Mouse (Mus musculus): Measurements from ENCODE around the gene Spata20.

The Spata20 gene

DNA sequence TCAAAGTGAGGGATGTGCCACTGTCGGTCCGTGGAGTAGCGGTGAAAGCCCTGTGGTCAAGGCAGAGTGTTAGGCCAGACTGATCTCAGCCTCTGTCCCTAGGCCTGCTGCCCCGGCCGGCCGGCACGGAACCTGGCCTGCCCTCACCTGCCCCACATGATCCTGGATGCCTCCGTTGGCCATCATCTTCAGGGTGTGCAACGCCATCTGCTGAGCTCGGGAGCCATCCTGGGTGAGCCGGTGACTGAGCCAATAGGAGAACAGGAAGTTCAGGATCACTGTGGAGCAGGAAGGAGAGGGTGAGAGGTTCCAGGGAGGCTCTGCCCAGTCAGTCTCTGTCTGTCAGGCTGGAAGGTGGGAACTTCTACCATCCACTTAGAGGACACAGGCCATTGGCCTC lies 2.5 kb downstream of the Spata20 start:
- in situ Hi-C loops (cut with MseI, MboI): loop anchor here in 1 of 2 experiments (5.0 kb wide), 1 partner anchor 146 kb away; no protein-coding TSS in a partner anchor

DNA sequence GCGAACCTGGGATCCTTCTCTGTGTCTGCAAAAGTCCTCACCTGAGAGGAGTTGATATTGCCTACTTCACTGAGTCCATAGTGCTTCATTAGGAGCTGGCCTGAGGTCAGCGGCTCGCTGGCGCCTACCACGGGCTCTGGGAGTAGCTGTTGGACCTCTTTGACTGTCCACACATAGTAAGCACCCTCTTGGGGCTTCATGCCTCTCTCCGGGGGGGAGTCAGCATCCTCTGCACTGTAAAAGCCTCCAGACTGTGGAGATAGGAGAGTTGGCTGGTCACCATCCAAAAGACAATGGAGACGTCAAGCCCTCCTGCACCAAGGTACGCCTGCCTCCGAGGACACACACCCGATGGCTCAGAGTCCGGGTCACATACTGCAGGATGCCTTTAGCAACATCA lies 3.2 kb downstream of the Spata20 start:
- in situ Hi-C loops (cut with MseI, MboI): loop anchor here in 1 of 2 experiments (5.0 kb wide), 1 partner anchor 145 kb away; no protein-coding TSS in a partner anchor

DNA sequence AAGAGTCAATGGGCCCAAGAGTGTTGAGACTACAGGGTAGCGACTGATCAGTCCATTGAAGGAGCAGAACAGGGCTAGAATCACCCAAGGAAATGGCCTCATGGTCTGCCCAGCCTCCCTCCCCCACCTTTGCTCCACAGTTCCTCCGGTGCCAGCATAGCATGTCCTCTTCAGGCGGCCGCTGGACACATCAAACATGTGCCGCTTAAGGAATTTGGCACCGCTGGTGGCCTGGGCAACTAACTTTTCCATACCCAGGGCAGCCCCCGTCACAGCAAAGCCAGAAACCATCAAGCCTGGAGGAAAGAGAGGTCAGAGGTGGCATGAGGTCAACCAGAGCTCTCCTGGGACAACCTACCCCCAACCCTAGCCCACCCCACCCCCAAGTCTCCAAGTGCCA lies 4.0 kb downstream of the Spata20 start:
- in situ Hi-C loops (cut with MseI, MboI): loop anchor here in 1 of 2 experiments (5.0 kb wide), 1 partner anchor 145 kb away; no protein-coding TSS in a partner anchor

DNA sequence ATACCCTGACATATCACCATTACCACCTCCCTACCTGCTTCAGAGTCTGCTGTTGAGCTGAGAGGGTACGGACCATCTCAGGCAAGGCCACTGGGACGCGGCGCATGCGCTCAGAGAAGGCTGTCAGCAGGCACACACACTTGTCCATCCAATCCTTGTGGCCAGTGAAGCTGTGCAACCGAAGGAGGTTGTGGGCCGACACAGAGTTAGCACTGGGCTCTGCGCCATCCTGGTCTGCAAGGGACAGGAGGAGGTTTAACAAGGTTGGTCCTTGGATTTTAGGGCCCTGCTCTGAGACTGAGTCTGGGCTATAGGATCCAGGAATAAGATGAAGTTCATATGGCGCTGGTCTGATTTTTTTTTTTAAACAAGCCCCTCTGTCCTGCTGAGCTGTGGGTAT lies 5.6 kb downstream of the Spata20 start:
- in situ Hi-C loops (cut with MseI, MboI): loop anchor here in 1 of 2 experiments (5.0 kb wide), 1 partner anchor 143 kb away; no protein-coding TSS in a partner anchor

DNA sequence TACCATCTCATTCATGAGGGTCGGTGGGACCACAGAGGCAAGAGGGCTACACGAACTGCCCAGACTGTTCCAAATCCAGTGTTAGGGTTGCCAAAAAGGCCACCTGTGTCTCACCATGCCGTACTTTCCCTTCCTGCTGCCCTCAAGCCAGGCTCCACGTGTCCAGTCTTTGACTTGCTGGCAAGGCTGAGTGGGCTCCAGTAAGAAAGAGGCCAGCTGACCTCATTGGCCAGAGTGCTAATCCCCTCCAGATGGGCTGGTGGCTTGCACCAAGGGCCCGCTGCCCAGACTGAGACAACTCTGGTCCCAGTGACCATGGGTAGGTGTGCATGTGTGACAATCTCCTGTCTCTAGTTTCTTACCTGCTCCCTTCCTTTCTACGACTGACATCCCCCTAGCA lies 8.3 kb downstream of the Spata20 start:
- in situ Hi-C loops (cut with MseI, MboI): no loop called here

DNA sequence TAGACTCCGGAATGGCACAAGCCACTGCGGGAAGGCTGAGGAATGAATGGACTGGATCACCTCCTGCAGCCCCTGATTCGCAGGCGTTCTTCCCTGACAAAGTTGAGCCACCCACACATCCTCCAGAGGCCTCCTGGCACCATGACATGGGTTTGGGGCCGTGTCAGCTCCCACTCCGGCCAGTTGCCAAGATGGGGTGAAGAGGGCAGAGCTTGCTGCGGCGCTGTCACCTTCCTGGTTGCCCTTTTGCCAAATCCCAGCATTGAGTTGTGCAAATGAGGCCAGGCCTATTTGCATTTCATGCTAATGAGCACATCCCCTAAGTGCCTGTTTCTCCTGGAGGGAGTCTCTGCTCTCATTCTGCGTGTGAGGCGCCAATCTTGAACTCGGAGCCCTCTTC lies 10.3 kb downstream of the Spata20 start:
- in situ Hi-C loops (cut with MseI, MboI): no loop called here

DNA sequence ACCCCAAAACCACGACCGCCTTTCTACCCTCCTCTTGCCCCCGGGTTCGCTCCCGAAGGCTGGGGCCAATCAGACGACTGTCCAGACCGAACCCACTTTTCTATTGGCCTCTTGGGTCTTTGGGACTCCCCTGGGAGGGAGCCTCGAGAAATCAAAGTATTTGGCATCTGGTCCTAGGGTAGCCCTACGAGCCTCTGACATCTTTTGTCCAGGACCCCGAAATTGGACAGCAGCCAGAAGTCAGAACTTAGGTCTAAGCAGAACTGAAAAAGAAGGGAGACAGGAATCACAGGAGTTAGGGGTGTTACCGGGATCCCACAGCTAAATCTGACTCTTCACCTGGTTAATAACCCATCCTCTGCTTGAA lies 11.5 kb downstream of the Spata20 start:
- in situ Hi-C loops (cut with MseI, MboI): no loop called here

DNA sequence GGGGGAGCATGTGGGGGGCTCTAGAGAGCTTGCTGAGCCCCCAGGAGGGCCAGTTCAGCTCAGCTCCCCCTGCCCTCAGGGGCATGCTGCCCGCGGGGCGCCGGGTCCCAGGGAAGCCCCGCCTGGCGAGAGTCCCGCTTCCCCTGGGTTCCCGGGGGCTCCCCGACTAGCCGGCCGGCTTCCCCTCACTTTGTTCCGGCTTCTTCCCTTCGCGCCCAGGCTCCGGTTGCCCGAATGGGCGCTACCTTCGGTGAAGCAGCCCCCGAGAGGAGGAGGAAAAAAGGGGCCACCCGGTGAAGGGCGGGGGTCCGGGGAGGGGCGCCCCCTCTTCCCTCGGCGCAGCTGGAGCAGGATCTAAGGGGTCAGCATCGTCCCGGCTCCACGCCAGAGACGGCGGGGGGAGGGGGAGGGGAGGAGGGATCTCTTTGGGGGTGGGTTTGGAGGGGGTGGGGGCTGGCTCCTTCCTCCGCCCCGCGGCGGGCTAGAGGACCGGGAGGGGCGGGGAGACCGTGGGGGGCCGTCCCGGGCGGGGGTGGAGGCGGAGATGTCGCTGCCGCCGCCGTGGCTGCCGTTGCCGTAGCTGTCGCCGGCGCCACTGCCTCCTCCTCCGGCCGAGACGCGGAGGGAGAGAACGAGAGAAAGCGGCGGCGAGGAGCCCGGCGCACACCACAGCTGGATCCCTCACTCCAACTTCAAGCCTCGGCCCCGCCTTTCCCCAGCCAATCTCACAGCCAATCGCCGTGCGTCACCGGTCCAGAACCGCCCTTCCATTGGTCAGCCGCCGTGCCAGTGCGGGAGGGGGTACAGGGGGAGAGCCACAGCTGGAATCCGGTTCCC lies 12.1 kb downstream of the Spata20 start, which contains the start of gene Cacna1g:
Gene Cacna1g, minus strand, starts transcription at position 492 of the 837 bp plus-strand sequence.
- in situ Hi-C loops (cut with MseI, MboI): no loop called here

DNA sequence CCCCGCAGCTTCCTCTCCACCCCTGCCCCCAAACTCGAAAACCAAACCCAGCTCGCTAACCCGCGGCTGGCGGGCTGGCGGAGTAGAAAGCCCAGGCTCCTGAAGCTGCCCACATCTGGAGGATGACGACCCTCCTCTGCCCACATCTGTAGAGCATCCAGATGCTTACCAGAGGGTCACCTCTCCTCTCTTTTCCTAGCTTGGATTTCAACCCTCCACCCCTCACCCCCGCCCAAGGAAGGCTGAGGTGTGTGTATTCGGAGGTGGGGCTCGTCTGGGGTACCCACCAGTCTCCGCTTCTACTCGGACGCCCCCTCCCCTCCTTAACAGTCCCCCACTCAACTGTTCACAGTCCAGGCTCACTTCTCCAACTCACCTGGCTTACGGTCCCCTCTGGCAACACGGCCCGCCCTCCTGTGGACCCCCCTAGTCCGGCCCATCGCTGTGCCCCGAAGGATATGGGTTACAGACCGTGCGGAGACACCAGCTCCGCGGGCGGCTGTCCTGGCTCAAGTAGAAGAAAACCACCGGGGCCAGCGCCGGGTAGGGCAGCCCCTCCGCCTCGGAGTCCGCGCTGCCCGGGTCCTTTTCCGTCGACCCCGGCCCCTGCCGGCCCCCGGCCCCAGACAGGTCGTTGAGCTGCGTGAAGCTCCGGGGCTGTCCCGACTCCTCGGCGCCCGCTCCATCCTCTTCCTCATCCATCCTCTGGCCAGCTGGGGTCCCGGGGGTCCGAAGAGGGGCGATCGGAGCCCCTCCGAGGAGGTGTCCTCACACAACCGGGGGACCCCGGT lies 12.9 kb downstream of the Spata20 start:
- in situ Hi-C loops (cut with MseI, MboI): no loop called here

DNA sequence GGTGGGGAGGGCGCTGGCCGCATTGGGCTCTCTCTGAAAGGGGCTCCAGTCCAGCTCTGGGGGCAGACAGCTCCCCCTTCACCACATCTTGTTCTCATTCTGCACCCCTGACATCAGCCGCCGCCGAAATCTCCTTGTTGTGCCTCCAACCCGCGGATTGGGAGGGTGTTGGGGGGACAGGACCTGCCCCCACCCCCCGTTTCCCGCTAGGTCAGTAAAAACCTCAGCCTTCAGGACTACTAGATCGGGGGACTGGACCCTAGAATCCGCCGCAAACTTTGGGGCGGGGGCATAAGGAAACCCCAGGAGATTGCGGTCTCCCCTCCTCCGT lies 13.4 kb downstream of the Spata20 start:
- in situ Hi-C loops (cut with MseI, MboI): no loop called here

DNA sequence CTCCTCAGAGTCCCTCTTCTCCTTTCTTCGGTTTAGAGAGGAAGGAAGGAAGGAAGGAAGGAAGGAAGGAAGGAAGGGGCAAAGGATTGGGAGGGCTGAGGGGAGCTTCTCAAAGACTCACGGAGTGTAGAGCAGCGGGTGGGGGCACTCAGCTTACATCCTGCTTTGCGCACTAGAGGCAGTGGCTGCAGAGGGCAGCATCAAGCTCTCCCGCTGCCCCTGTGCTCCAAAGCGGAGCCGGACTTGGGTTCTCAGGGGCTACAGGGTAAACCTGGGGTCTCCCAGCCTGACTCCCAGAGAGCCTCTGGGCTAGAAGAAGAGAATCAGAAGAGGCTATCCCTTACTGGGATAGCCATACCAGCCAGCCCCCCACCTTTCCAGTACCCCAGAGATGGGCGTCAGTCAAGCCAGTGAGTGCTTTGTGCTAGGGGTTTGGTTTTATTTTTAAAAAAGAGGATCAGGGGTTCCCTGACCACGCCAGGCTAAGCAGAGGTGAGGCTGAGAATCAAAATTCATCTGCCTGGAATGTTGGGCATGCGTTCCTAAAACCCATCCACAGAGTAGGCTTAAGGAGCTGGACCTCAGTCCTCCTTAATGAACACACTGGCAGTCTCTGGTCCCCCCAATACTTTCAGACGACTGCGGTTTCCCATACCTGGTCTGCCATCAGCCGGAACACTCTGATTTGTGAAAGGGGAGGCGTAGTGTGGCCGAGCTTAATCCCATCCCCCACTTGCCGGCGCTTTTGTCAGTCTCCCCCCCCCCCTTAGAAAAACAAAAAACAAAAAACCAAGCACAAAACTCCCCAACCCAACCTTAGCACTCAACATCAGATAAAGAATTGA lies 14.0 kb downstream of the Spata20 start:
- in situ Hi-C loops (cut with MseI, MboI): no loop called here

DNA sequence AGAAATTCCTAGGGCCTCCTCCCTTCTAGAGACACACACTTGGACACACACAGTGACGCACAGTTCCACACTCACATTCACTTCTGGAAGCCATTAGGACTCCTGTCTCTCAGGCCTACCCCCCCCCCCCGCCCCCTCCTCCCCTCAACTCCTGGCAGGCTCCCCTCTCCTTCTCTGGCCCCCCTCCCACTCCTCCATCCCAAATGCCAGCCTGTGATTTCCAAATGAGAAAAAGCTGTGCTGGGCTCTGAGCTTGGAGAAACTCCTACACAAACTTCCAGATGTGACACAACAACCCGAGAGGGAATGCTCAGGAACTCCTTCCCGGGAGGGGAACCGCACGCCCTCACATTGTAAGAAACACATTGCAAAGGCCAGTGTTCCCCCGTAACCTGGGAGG lies 15.6 kb downstream of the Spata20 start:
- in situ Hi-C loops (cut with MseI, MboI): no loop called here

DNA sequence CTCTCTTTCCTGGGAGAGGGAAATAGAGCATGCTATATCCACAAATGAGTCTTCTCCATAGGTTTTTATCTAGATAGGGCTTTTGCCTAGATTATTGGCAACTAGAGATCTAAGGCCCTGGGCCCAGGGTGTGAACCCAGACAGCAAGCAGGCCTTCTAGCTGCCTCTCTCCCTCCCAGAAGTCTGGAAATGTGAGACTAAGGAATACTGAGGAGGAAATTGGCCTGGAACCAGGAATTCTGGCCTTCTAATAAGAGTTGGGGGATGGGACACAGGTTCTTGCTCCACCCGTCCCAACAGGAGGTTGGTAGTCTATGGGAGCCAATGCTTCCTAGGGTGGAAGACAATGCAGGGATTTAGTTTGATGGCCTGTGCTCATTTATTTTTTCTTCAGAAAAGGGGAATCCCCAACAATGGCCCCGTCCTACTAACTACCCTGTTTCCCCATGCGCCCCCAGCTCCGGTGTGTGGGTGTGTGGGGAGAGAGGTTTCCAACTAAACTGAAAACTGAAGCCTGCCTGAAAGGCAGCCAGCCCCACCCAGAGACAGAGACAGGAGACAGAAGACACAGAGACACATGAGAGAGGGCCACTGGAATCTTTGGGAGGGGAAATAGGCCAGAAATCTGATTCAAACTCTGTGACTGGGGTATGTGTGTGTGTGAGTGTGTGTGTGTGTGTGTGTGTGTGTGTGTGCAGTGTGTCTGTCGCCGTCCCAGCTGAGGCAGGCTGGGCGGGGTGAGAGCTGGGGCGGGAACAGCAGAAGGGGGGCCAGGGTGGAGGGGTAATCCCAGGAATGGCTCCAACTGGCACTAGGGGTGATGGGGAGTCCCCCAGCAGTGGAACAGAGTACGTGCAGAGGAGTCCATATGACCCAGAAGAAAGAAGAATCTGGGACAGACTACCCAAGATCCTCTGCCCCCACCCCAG lies 16.6 kb downstream of the Spata20 start:
- in situ Hi-C loops (cut with MseI, MboI): no loop called here

DNA sequence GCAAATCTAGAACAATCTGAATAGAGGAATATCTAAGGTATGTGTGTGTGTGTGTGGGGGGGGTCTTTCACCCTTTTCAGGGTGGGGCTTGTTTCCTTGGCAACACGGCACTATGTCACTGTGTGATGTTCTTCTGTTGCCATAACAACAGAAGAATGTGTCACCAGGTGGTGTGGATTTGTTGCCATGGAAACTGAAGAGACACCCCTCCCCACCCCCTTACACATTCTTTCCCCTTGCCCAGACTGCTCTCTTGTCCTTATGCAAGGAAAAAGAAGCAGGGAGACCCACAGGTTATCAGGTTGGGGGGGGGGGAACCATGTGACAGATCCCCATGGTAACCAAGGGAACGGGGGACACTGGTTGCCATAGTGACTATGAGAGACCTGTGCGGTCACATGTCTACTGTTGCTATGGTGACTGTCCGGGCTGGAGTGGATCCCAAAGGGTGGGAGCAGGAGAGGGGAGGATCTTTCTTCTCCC lies 17.4 kb downstream of the Spata20 start:
- in situ Hi-C loops (cut with MseI, MboI): no loop called here

DNA sequence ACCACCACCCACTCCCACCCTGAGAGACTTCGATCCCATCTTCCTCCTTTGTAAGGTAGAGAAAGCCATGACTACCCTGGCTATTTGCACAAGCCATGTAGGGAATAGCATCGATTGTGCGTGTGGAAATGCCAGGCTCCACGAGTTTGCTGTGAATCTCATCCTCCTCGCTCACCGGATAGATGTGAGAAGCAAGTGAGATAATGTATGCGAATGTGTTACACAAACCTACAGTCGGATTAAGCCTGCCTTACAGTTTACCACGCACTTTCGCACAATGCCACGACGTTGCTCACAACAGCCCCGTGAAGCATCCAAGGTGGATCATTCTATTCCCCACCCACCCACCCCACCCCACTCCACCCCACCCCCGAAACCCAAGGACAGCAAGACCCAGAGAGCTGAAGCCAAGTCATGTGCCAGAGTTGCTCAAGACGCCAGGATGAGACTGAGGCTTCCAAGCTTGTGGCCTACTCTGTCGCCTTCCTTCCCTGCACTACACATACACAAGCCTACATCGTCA lies 19.6 kb downstream of the Spata20 start:
- in situ Hi-C loops (cut with MseI, MboI): no loop called here

DNA sequence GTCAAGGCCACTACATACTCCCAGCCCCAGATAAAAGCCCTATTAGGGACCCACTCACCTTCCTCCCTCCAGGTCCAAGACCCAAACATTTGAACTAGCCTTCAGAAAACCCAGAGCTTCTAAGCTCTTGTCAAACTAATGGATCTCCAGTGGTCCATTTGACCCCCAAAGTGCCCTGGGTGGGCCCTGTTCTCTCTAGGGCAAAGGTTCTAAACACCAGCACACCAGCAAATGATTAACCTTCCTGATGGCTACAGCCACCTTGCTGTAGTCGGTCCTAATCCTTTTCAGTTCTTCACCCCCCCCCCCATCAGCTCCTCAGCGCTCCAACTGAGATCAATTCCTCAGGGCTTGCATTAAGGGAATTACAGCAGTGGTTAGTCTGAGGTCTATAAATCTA lies 21.8 kb downstream of the Spata20 start:
- in situ Hi-C loops (cut with MseI, MboI): no loop called here

DNA sequence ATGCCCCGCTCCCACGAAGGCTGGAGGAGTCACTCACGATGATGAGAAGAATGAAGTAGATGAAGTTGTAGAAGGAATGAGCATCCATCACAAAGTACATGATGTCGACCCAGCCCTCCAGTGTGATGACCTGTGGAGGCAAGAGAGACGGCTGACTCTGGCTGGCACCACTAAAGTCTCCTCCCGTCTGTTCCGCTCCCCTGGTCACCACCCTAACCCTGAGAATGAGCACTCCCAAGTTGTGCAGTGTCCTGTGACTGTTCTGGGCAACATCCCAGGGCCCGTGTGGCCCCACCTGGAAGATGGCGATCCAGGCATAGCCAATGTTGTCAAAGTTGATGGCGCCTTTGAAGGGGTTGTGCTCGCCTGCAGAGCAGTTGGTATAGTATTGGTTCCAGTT lies 24.1 kb downstream of the Spata20 start:
- in situ Hi-C loops (cut with MseI, MboI): no loop called here

DNA sequence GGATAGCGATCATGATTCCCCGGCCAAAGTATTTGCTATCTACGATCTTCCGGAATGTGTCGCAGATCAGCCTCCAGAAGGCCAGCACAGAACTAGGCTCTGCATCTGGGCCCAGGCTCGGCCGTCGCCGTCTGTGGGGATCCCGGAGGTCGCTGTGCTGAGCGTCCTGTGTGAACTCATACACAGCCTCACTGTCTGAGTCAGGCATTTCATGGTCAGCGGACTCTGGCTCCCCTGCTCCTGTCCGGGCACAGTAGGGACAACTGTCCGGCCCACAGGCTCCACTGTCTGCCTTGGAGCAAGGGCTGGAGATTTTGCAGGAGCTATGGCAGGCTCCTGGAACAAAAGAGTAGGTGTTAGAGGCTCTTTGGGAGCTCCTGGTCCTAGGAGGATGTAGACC lies 29.0 kb downstream of the Spata20 start:
- in situ Hi-C loops (cut with MseI, MboI): no loop called here

DNA sequence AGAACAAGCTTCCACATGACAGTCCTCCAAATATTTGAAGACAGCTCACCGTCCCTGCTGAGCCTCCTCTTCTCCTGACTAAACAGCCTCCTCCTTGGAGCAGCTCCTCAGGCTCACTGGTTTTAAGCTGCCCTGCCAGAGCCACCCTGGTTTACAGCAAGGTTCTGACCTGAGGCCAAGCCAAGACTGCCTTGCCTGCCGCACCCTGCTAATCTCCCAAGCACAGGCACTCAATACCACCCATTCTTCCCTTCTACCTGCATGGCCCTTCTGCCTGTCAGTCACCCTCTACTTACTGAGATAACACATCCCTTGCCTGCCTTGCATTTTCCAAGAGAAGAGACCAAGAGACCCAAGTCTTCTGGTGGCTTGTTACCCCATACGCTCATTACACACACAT lies 29.6 kb downstream of the Spata20 start:
- in situ Hi-C loops (cut with MseI, MboI): no loop called here

DNA sequence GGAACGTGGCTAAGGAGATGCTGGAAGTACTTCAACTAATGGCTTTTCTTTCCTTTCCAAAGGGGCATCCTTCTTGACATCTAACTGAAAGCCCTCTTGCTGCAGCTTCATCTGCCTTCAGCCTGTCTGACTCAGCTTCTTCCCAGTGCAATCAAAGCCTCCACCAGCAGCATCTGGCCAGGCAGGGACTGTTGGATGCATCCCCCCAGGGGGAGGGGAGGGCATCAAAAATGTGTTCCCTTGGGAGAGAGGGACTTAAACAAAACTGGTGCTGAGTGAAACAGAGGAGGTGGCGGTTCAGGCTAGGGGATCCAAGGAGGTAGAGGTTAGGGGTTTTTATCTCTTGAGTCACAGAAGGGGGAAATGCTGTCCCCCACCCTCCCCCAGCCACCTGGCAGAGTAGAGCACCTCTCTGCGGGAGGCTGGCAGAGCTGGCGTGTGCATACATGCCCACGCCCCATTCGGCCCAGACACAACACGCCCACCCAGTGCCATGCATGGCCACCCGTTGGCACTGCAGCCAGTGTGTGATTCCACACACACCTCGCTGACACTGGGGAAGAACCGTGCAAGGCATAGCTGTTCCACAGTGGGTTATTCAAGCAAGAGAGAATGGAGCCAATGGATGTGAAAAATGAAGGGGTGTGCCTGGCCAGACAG lies 30.7 kb downstream of the Spata20 start:
- in situ Hi-C loops (cut with MseI, MboI): no loop called here

Measured in mouse trophoblast stem cell (cell line).